In the genomic region with DNA sequence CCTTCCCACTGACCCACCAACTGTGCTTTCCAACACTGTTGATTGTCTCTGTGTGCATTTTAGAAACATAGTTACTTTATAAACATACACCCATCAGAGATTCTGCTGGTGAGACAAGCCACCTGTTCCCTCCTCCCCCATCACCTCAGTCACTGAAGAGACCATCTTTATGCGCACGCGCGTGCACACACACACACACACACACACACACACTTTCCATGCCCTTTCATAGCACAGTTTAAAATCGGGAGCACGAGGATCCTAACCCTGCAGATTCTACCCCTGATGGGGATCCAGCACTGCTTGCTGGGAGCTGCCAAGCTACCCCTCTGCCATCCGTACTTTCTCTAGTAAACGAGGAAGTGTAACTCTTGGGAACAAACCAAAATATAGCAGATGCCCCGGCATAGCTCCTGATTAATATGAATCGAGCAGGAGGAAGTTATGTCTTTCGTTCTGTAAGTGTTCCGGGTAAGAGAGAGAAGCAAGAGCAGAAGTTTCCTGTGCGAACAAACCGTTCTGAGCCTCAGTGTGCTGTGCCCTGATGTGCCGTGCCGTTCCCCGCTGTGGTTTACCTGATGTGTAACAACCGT, we compare ENCODE assay signal across 12 mouse cellular contexts.
A peak's percentile ranks its signal among the peaks of the same experiment; 100 is the strongest.
DNase-seq lines count a peak whose midpoint lies in the region; ATAC-seq and TF ChIP-seq lines count a peak whose summit lies in the region.
"Had no signal": no experiment of that assay in that cellular context is flagged by ENCODE, and none has a peak within 500 bp of the region (broad histone marks: within the 10 kb centered on the region; RNA-seq: fewer than 3 reads in every experiment).

No protein-coding gene starts in this region.

- TF ChIP-seq POLR2A in thymus, adult 2 months (IDR thresholded peaks at IDR 0.05; ENCODE audit: control insufficient read depth, extremely low read depth, insufficient read depth, low read length, poor library complexity) = no peak

- no peak overlapping the region for H3K4me3 ChIP-seq in kidney, embryonic 16.5 days (ENCODE audit: low read length)
- H3K4me3 ChIP-seq in thymus, adult 2 months (ENCODE audit: control insufficient read depth, insufficient read depth, low read length) = peak overlapping the region; percentile 55

- WGBS in kidney, embryonic 16.5 days = 61% methylated on average over 18 of the region's 18 CpGs
- 12% methylated on average over 18 of the region's 18 CpGs for WGBS in thymus, adult 2 months

- H3K27me3 ChIP-seq in kidney, embryonic 16.5 days (ENCODE audit: insufficient read depth, low read length) = no peaks in the 10 kb centered on the region
- no peaks in the 10 kb centered on the region for H3K27me3 ChIP-seq in thymus, adult 2 months (ENCODE audit: control insufficient read depth, insufficient read depth, low read length)

- H3K4me1 ChIP-seq in kidney, embryonic 16.5 days (ENCODE audit: insufficient read depth, low read length) = peaks cover 17% of the 10 kb centered on the region
- H3K4me1 ChIP-seq in thymus, adult 2 months (replicated peaks; ENCODE audit: control insufficient read depth, insufficient read depth, low read length) = peaks cover 18% of the 10 kb centered on the region

- TF ChIP-seq CTCF in thymus, adult 2 months (IDR thresholded peaks at IDR 0.05; ENCODE audit: borderline replicate concordance, control insufficient read depth, extremely low read depth, insufficient read depth, low read length, poor library complexity) = no peak

- no peak overlapping the region for H3K4me2 ChIP-seq in kidney, embryonic 16.5 days (replicated peaks; ENCODE audit: low read depth, low read length)

- no peaks in the 10 kb centered on the region for H3K36me3 ChIP-seq in kidney, embryonic 16.5 days (ENCODE audit: insufficient read depth, low read length)
- no peaks in the 10 kb centered on the region for H3K36me3 ChIP-seq in thymus, adult 2 months (ENCODE audit: control insufficient read depth, insufficient read depth, low read length)
- H3K36me3 ChIP-seq: G1E had no signal

- H3K9ac ChIP-seq in kidney, embryonic 16.5 days (replicated peaks; ENCODE audit: low read length) = no peak overlapping the region

- H3K27ac ChIP-seq in kidney, embryonic 16.5 days (ENCODE audit: low read length) = 0 out of 2 replicates have a peak overlapping the region, but pooled peaks have one; percentile 58
- peak overlapping the region; percentile 100 for H3K27ac ChIP-seq in thymus, adult 2 months (ENCODE audit: control insufficient read depth, insufficient read depth, low read length)

- H3K9me3 ChIP-seq in kidney, embryonic 16.5 days (ENCODE audit: low read length) = no peaks in the 10 kb centered on the region

- 0 out of 2 replicates have a peak, but pooled peaks have one; percentile 15 for ATAC-seq in kidney, embryonic 16.5 days (ENCODE audit: low FRiP score, low TSS enrichment)
- ATAC-seq: midbrain, embryonic 16.5 days had no signal

- no peak for DNase-seq in kidney, postnatal 25 days
- DNase-seq in brain, embryonic 18.5 days (ENCODE audit: low read depth, low spot score) = peak; percentile 26
- DNase-seq in lung, postnatal 10 days = peak; percentile 43
- peak; percentile 61 for DNase-seq in thymus, adult 2 months
- no peak for DNase-seq in testis, postnatal 10 days (ENCODE audit: low spot score)
- no peak for DNase-seq in left cerebral cortex, postnatal 10 days (ENCODE audit: extremely low spot score in 1 of 2, low spot score in 2 of 2)
- no peak for DNase-seq in cerebellum, adult 11 months
- DNase-seq: gastrocnemius, postnatal 36 days; right cerebral cortex, postnatal 4 days had no signal

- intact Hi-C loops in left cerebral cortex, postnatal 10 days (cut with DNase I) = no loop called here

Comparison
In these comparisons a context has a peak if more than half of its experiments do, and no peak if none do; other contexts are left out.
1. DNase-seq: peak in brain, embryonic 18.5 days (single experiment), lung, postnatal 10 days (single experiment) and thymus, adult 2 months (single experiment); none in kidney, postnatal 25 days (0 of 2), testis, postnatal 10 days (single experiment), left cerebral cortex, postnatal 10 days (0 of 2) and cerebellum, adult 11 months (single experiment).